17 mouse cellular contexts compared by ENCODE assay signal in genomic region chr5:85994551-85994950, GRCm38 (mm10).
DNase-seq lines count a peak whose midpoint lies in the region; ATAC-seq and TF ChIP-seq lines count a peak whose summit lies in the region.
"Had no signal": no experiment of that assay in that cellular context is flagged by ENCODE, and none has a peak within 500 bp of the region (broad histone marks: within the 10 kb centered on the region; RNA-seq: fewer than 3 reads in every experiment).

No protein-coding gene starts in this region.

- H3K79me2 ChIP-seq in heart, adult 2 months (replicated peaks; ENCODE audit: control insufficient read depth, insufficient read depth, low read length), result no peaks in the 10 kb centered on the region
- H3K79me2 ChIP-seq in MEL (ENCODE audit: control insufficient read depth, insufficient read depth, low read length, poor library complexity), result no peaks in the 10 kb centered on the region

- TF ChIP-seq POLR2A in heart, adult 2 months (IDR thresholded peaks at IDR 0.05; ENCODE audit: insufficient read depth, low read depth, low read length), result no peak
- no peak for TF ChIP-seq POLR2A in MEL (IDR thresholded peaks at IDR 0.05; ENCODE audit: control insufficient read depth in 1 of 2, insufficient read depth in 1 of 2, low read depth in 1 of 2, low read length in 2 of 2, poor library complexity in 1 of 2)

- no peak for ATAC-seq in liver, postnatal 0 days
- no peak for ATAC-seq in liver, embryonic 12.5 days
- no peak for ATAC-seq in CD4-positive, CD25-positive, alpha-beta regulatory T cell, adult 4 months
- ATAC-seq: intestine, embryonic 15.5 days had no signal

- WGBS in heart, adult 2 months, result 31% methylated on average over 1 of the region's 1 CpGs
- 53% methylated on average over 1 of the region's 1 CpGs for WGBS in liver, postnatal 0 days (ENCODE audit: insufficient replicate concordance)
- 56% methylated on average over 1 of the region's 1 CpGs for WGBS in liver, embryonic 12.5 days (ENCODE audit: insufficient replicate concordance)

- no peaks in the 10 kb centered on the region for H3K27me3 ChIP-seq in heart, adult 2 months (ENCODE audit: control insufficient read depth, insufficient read depth, low read length)
- H3K27me3 ChIP-seq in liver, postnatal 0 days (ENCODE audit: insufficient read depth, low read length), result no peaks in the 10 kb centered on the region
- H3K27me3 ChIP-seq in liver, embryonic 12.5 days (replicated peaks), result no peaks in the 10 kb centered on the region
- no peaks in the 10 kb centered on the region for H3K27me3 ChIP-seq in MEL (ENCODE audit: control insufficient read depth in 1 of 2, insufficient read depth in 2 of 2, low read length in 2 of 2)
- H3K27me3 ChIP-seq: intestine, embryonic 15.5 days; limb, embryonic 12.5 days had no signal

- H3K4me2 ChIP-seq in liver, postnatal 0 days (ENCODE audit: low read depth, low read length), result no peak overlapping the region
- H3K4me2 ChIP-seq in liver, embryonic 12.5 days, result no peak overlapping the region
- H3K4me2 ChIP-seq: intestine, embryonic 15.5 days; limb, embryonic 12.5 days had no signal

- no peak for DNase-seq in heart, adult 2 months
- no peak for DNase-seq in heart, postnatal 36 days
- DNase-seq in liver, postnatal 0 days, result no peak
- DNase-seq in MEL (ENCODE audit: low read depth, low spot score), result peak; percentile 18
- peak; percentile 51 for DNase-seq in retina, embryonic 14.5 days (ENCODE audit: low spot score)
- no peak for DNase-seq in adrenal gland, adult 8-10 months
- DNase-seq: adrenal gland, postnatal 36 days; cerebellum, adult 11 months; heart, postnatal 14 days; kidney, postnatal 36 days; lung, adult 2 months; right cerebral cortex, postnatal 25 days had no signal

- H3K4me3 ChIP-seq in heart, adult 2 months, result no peak overlapping the region
- H3K4me3 ChIP-seq in liver, postnatal 0 days (ENCODE audit: low read depth, low read length), result no peak overlapping the region
- no peak overlapping the region for H3K4me3 ChIP-seq in liver, embryonic 12.5 days
- H3K4me3 ChIP-seq in MEL (ENCODE audit: control insufficient read depth in 1 of 2, insufficient read depth in 1 of 2, low read depth in 2 of 2, low read length in 2 of 2), result no peak overlapping the region
- H3K4me3 ChIP-seq: intestine, embryonic 15.5 days; limb, embryonic 12.5 days; myocyte had no signal

- H3K36me3 ChIP-seq in heart, adult 2 months (ENCODE audit: control insufficient read depth, insufficient read depth, low read length), result no peaks in the 10 kb centered on the region
- H3K36me3 ChIP-seq in liver, postnatal 0 days (replicated peaks; ENCODE audit: insufficient read depth, low read length), result no peaks in the 10 kb centered on the region
- no peaks in the 10 kb centered on the region for H3K36me3 ChIP-seq in liver, embryonic 12.5 days
- H3K36me3 ChIP-seq in MEL (ENCODE audit: control insufficient read depth in 1 of 2, insufficient read depth in 2 of 2, low read length in 2 of 2), result no peaks in the 10 kb centered on the region
- H3K36me3 ChIP-seq: intestine, embryonic 15.5 days; limb, embryonic 12.5 days had no signal

- no peaks in the 10 kb centered on the region for H3K4me1 ChIP-seq in heart, adult 2 months (ENCODE audit: control insufficient read depth, insufficient read depth, low read length)
- no peaks in the 10 kb centered on the region for H3K4me1 ChIP-seq in liver, postnatal 0 days (ENCODE audit: insufficient read depth)
- H3K4me1 ChIP-seq in liver, embryonic 12.5 days, result no peaks in the 10 kb centered on the region
- no peaks in the 10 kb centered on the region for H3K4me1 ChIP-seq in MEL (ENCODE audit: control insufficient read depth in 1 of 2, insufficient read depth in 2 of 2, low read length in 2 of 2)
- H3K4me1 ChIP-seq: intestine, embryonic 15.5 days; limb, embryonic 12.5 days had no signal

- no peak overlapping the region for H3K9ac ChIP-seq in heart, adult 2 months (ENCODE audit: low read depth, low read length)
- H3K9ac ChIP-seq in liver, postnatal 0 days (replicated peaks), result no peak overlapping the region
- H3K9ac ChIP-seq in liver, embryonic 12.5 days, result no peak overlapping the region
- no peak overlapping the region for H3K9ac ChIP-seq in MEL (ENCODE audit: control insufficient read depth, low read depth, low read length, poor library complexity, severe bottlenecking)
- H3K9ac ChIP-seq: intestine, embryonic 15.5 days; limb, embryonic 12.5 days had no signal

- TF ChIP-seq CTCF in heart, adult 2 months (IDR thresholded peaks at IDR 0.05), result peak; percentile 57
- peak; percentile 23; the same call in 1 of the 2 replicates for TF ChIP-seq CTCF in liver, postnatal 0 days (IDR thresholded peaks at IDR 0.05; ENCODE audit: low read depth)
- peak in 2 of 3 experiments; percentile 15 to 53; a peak in 3 of 6 replicates for TF ChIP-seq CTCF in MEL (IDR thresholded peaks at IDR 0.05 in 2 of 3, conservative IDR thresholded peaks at IDR 0.05 in 1 of 3; ENCODE audit: control insufficient read depth in 1 of 3, insufficient read depth in 1 of 3, low read depth in 2 of 3, low read length in 3 of 3, poor library complexity in 1 of 3, severe bottlenecking in 1 of 3)

- TF ChIP-seq RAD21 in MEL (IDR thresholded peaks at IDR 0.05; ENCODE audit: low read depth, low read length), result peak; percentile 49

- H3K27ac ChIP-seq in heart, adult 2 months, result no peak overlapping the region
- H3K27ac ChIP-seq in liver, postnatal 0 days (ENCODE audit: low read depth), result no peak overlapping the region
- no peak overlapping the region for H3K27ac ChIP-seq in liver, embryonic 12.5 days
- no peak overlapping the region for H3K27ac ChIP-seq in MEL (ENCODE audit: control insufficient read depth, low read depth, low read length)
- H3K27ac ChIP-seq: intestine, embryonic 15.5 days; limb, embryonic 12.5 days had no signal

- no peak for TF ChIP-seq EP300 in heart, adult 2 months (IDR thresholded peaks at IDR 0.05; ENCODE audit: insufficient read depth, low read depth, low read length)
- no peak for TF ChIP-seq EP300 in liver, postnatal 0 days (IDR thresholded peaks at IDR 0.05; ENCODE audit: low read depth)
- no peak for TF ChIP-seq EP300 in MEL (IDR thresholded peaks at IDR 0.05; ENCODE audit: low read depth in 1 of 2, low read length in 2 of 2)

- intact Hi-C loops in heart, adult 2 months (cut with DNase I), result loop anchor here (5.0 kb wide), 1 partner anchor 407 kb away; no protein-coding TSS in a partner anchor
- intact Hi-C loops in heart, postnatal 36 days (cut with DNase I), result no loop called here

- H3K9me3 ChIP-seq in liver, postnatal 0 days (ENCODE audit: low read length), result no peaks in the 10 kb centered on the region
- no peaks in the 10 kb centered on the region for H3K9me3 ChIP-seq in liver, embryonic 12.5 days (replicated peaks)
- H3K9me3 ChIP-seq in MEL (replicated peaks; ENCODE audit: insufficient read depth, low read length), result no peaks in the 10 kb centered on the region
- H3K9me3 ChIP-seq: intestine, embryonic 15.5 days; limb, embryonic 12.5 days had no signal

TF ChIP-seq in MEL, 35 proteins besides CTCF, POLR2A, EP300 and RAD21:
- TF ChIP-seq E2F4 (IDR thresholded peaks at IDR 0.05; ENCODE audit: borderline replicate concordance, low read depth, low read length), result no peak
- no peak for TF ChIP-seq USF1 (IDR thresholded peaks at IDR 0.05; ENCODE audit: low read depth, low read length)
- peak; percentile 51 for TF ChIP-seq SMC3 (IDR thresholded peaks at IDR 0.05; ENCODE audit: low read depth, low read length)

Comparison
In these comparisons a context has a peak if more than half of its experiments do, and no peak if none do; other contexts are left out.
1. DNase-seq: peak in MEL (single experiment) and retina, embryonic 14.5 days (single experiment); none in heart, adult 2 months (0 of 2), heart, postnatal 36 days (0 of 2), liver, postnatal 0 days (single experiment) and adrenal gland, adult 8-10 months (single experiment).
2. Peak in every context shown above with its lines, with median percentiles within 50 percentile points of each other: CTCF ChIP-seq.